Mouse (Mus musculus) liver, embryonic 14.5 days (tissue): ENCODE data around the gene Cox19.

Source experiments
- CTCF ChIP-seq: IDR thresholded peaks from 2 replicates; pipeline ENCODE4 v1.5.1; 2016; ENCODE audit warnings: antibody characterized with exemption, low read depth, control low read depth
- EP300 ChIP-seq: IDR thresholded peaks from 2 replicates; pipeline ENCODE4 v1.6.1; 2016; ENCODE audit warnings: antibody characterized with exemption, low read depth

- TF ChIP-seq CTCF (peak; percentile 61), EP300 (no peak)
Observed at GRCm38 (mm10) chr5:139353496-139353895, 2.3 kb upstream of the Cox19 start.
